Mouse (Mus musculus): ENCODE data around the gene Npc1l1. TPM values are rescaled to one million over a fixed set of nuclear protein-coding genes. Genes with fewer than 3 reads are reported as not detected.

The Npc1l1 gene
- polyA plus RNA-seq, 2 experiments, result 0.08 to 0.11 TPM

DNA sequence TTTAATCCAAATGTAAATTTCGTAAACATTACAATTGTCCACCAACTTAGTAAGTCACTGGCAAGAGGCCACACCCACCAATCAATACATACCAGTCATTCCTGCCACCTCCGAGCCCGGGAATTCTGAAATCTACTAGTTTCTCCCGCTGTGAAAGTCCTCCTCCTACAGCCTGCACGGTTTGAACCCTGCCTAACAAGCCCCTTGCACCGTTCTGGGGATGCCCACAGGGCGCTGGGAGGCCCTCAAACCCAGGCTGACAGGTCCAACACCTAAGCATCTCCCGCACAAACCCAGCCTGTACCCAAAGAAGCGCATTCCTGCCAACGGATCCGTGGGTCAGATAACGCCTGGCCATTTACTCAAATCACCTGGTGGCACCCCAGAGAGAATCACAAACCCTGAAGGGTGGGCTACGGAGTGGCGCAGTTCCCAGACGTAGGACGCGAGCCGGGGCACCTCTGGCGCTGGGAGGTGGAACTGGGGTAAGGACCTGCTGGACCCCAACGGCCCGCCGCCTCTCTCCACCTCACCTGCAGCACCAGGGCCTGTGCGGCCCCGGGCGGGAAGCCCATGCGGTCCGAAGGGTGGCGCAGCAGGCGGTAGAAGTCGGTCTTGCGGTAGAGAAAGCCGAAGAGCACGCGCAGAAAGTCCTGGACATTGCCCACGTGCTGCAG is 30.4 kb downstream of the Npc1l1 start, which contains the start of gene A730071L15Rik:
Gene A730071L15Rik, plus strand, starts transcription at position 620 of the 677 bp plus-strand sequence.
- Histone ChIP-seq H3K4me2 (ENCODE audit: low read depth) (peak within 1 kb of the TSS; percentile 85), H3K4me1 (replicated peaks; ENCODE audit: control insufficient read depth in 2 of 2, insufficient read depth in 2 of 2, low read length in 1 of 2) (peaks cover 9 to 13% of the 10 kb centered on the region in 2 experiments), H3K9ac (replicated peaks) (peak within 1 kb of the TSS; percentile 73), H3K27ac (peak within 1 kb of the TSS; percentile 62), H3K9me3 (ENCODE audit: control insufficient read depth, low read length) (no peaks in the 10 kb centered on the region), H3K4me3 (ENCODE audit: insufficient read depth in 1 of 2, low read depth in 2 of 2, low read length in 2 of 2) (peak within 1 kb of the TSS; percentile 69 to 86), H3K27me3 (ENCODE audit: control insufficient read depth, insufficient read depth, low read length) (no peaks in the 10 kb centered on the region), H3K36me3 (replicated peaks; ENCODE audit: control insufficient read depth, insufficient read depth, low read depth) (no peaks in the 10 kb centered on the region)
- TF ChIP-seq EP300 (IDR thresholded peaks at IDR 0.05; ENCODE audit: low read depth) (no peak), CTCF (IDR thresholded peaks at IDR 0.05; ENCODE audit: low read depth) (0 out of 2 replicates have a peak, but pooled peaks have one; percentile 17)
- DNase-seq (ENCODE audit: low read depth in 3 of 3, low spot score in 3 of 3), result peak in 1 of 3 experiments; percentile 33
- whole genome bisulfite sequencing (ENCODE audit: insufficient replicate concordance), result under 1% methylated on average over 35 of the region's 35 CpGs
- peak; percentile 66 for ATAC-seq (ENCODE audit: insufficient read depth)

DNA sequence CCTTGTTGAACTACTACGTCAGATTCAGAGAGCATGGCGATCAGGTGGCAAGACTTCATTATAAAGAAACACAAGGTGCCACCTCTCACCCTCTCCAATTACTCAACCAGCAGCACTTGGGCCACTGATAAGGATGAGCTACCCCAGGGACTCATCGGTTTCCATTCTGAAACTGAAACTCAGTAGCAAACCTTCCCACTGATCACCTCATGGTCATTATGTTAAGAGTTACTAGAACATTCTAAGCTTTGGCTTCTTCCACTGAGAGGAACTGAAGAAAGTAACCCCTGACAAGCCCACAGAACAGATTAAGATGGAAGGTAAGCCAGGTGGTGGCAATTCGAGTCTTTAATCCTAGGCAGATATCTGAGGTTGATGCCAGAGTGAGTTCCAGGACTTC is 31.5 kb downstream of the Npc1l1 start:
- TF ChIP-seq EP300 (IDR thresholded peaks at IDR 0.05; ENCODE audit: low read depth) (no peak), CTCF (IDR thresholded peaks at IDR 0.05; ENCODE audit: low read depth) (no peak)
- no peaks in the 10 kb centered on the region for H3K27me3 ChIP-seq (ENCODE audit: control insufficient read depth, insufficient read depth, low read length)
- H3K9ac ChIP-seq (replicated peaks), result peak overlapping the region; percentile 13; the same call in 1 of the 2 replicates
- ATAC-seq (ENCODE audit: insufficient read depth) (no peak), DNase-seq (ENCODE audit: low read depth in 3 of 3, low spot score in 3 of 3) (no peak)
- H3K4me1 ChIP-seq (replicated peaks; ENCODE audit: control insufficient read depth in 2 of 2, insufficient read depth in 2 of 2, low read length in 1 of 2), result peaks cover 9 to 13% of the 10 kb centered on the region in 2 experiments
- peak overlapping the region in 1 of 2 experiments; percentile 14; a peak in 1 of 4 replicates for H3K4me3 ChIP-seq (ENCODE audit: insufficient read depth in 1 of 2, low read depth in 2 of 2, low read length in 2 of 2)
- H3K9me3 ChIP-seq (ENCODE audit: control insufficient read depth, low read length), result no peaks in the 10 kb centered on the region
- no peaks in the 10 kb centered on the region for H3K36me3 ChIP-seq (replicated peaks; ENCODE audit: control insufficient read depth, insufficient read depth, low read depth)
- peak overlapping the region; percentile 85 for H3K4me2 ChIP-seq (ENCODE audit: low read depth)
- 50% methylated on average over 4 of the region's 4 CpGs for WGBS (ENCODE audit: insufficient replicate concordance)
- no peak overlapping the region for H3K27ac ChIP-seq

- H3K4me1 ChIP-seq (replicated peaks; ENCODE audit: control insufficient read depth in 2 of 2, insufficient read depth in 2 of 2, low read length in 1 of 2), result peaks cover 9 to 13% of the 10 kb centered on the region in 2 experiments
- H3K9ac ChIP-seq (replicated peaks), result no peak overlapping the region
- H3K36me3 ChIP-seq (replicated peaks; ENCODE audit: control insufficient read depth, insufficient read depth, low read depth), result peaks cover 11% of the 10 kb centered on the region
- DNase-seq (ENCODE audit: low read depth in 3 of 3, low spot score in 3 of 3), result no peak
- WGBS (ENCODE audit: insufficient replicate concordance), result 56% methylated on average over 8 of the region's 8 CpGs
- H3K27me3 ChIP-seq (ENCODE audit: control insufficient read depth, insufficient read depth, low read length), result no peaks in the 10 kb centered on the region
- H3K9me3 ChIP-seq (ENCODE audit: control insufficient read depth, low read length), result no peaks in the 10 kb centered on the region
- H3K4me2 ChIP-seq (ENCODE audit: low read depth), result no peak overlapping the region
- ATAC-seq (ENCODE audit: insufficient read depth), result no peak
- no peak overlapping the region for H3K27ac ChIP-seq
- H3K4me3 ChIP-seq (ENCODE audit: insufficient read depth in 1 of 2, low read depth in 2 of 2, low read length in 2 of 2), result no peak overlapping the region
- TF ChIP-seq EP300 (IDR thresholded peaks at IDR 0.05; ENCODE audit: low read depth) (no peak), CTCF (IDR thresholded peaks at IDR 0.05; ENCODE audit: low read depth) (no peak)
Observed at GRCm38 (mm10) chr11:6196780-6197179, 33.2 kb downstream of the Npc1l1 start.

- Histone ChIP-seq H3K9me3 (ENCODE audit: control insufficient read depth, low read length) (no peaks in the 10 kb centered on the region), H3K36me3 (replicated peaks; ENCODE audit: control insufficient read depth, insufficient read depth, low read depth) (peaks cover 10% of the 10 kb centered on the region), H3K9ac (replicated peaks) (no peak overlapping the region), H3K4me2 (ENCODE audit: low read depth) (no peak overlapping the region), H3K27ac (no peak overlapping the region), H3K4me3 (ENCODE audit: insufficient read depth in 1 of 2, low read depth in 2 of 2, low read length in 2 of 2) (no peak overlapping the region), H3K27me3 (ENCODE audit: control insufficient read depth, insufficient read depth, low read length) (no peaks in the 10 kb centered on the region), H3K4me1 (replicated peaks; ENCODE audit: control insufficient read depth in 2 of 2, insufficient read depth in 2 of 2, low read length in 1 of 2) (peaks cover 6 to 14% of the 10 kb centered on the region in 2 experiments; a peak in 3 of 4 replicates)
- TF ChIP-seq CTCF (IDR thresholded peaks at IDR 0.05; ENCODE audit: low read depth) (peak; percentile 96), EP300 (IDR thresholded peaks at IDR 0.05; ENCODE audit: low read depth) (no peak)
- peak; percentile 32; the same call in 1 of the 2 replicates for ATAC-seq (ENCODE audit: insufficient read depth)
- peak; percentile 46 to 52 (median 48) for DNase-seq (ENCODE audit: low read depth in 3 of 3, low spot score in 3 of 3)
- 8% methylated on average over 2 of the region's 2 CpGs for WGBS (ENCODE audit: insufficient replicate concordance)
Observed at GRCm38 (mm10) chr11:6187878-6188277, 42.1 kb downstream of the Npc1l1 start.

GRCm38 (mm10) chr11:6187399-6187798 is 42.5 kb downstream of the Npc1l1 start:
- no peaks in the 10 kb centered on the region for H3K27me3 ChIP-seq (ENCODE audit: control insufficient read depth, insufficient read depth, low read length)
- 80% methylated on average over 3 of the region's 3 CpGs for WGBS (ENCODE audit: insufficient replicate concordance)
- peaks cover 6 to 16% of the 10 kb centered on the region in 2 experiments; a peak in 3 of 4 replicates for H3K4me1 ChIP-seq (replicated peaks; ENCODE audit: control insufficient read depth in 2 of 2, insufficient read depth in 2 of 2, low read length in 1 of 2)
- H3K4me3 ChIP-seq (ENCODE audit: insufficient read depth in 1 of 2, low read depth in 2 of 2, low read length in 2 of 2), result no peak overlapping the region
- H3K27ac ChIP-seq, result no peak overlapping the region
- no peak overlapping the region for H3K9ac ChIP-seq (replicated peaks)
- H3K9me3 ChIP-seq (ENCODE audit: control insufficient read depth, low read length), result no peaks in the 10 kb centered on the region
- no peak for ATAC-seq (ENCODE audit: insufficient read depth)
- no peak for DNase-seq (ENCODE audit: low read depth in 3 of 3, low spot score in 3 of 3)
- H3K36me3 ChIP-seq (replicated peaks; ENCODE audit: control insufficient read depth, insufficient read depth, low read depth), result peaks cover 5% of the 10 kb centered on the region
- TF ChIP-seq CTCF (IDR thresholded peaks at IDR 0.05; ENCODE audit: low read depth) (no peak), EP300 (IDR thresholded peaks at IDR 0.05; ENCODE audit: low read depth) (no peak)
- no peak overlapping the region for H3K4me2 ChIP-seq (ENCODE audit: low read depth)
